Mouse (Mus musculus) spleen, postnatal 4 days (tissue): Measurements from ENCODE around the gene Fam181a.

Experiments used
- DNase-seq, 2 experiments: peaks; one replicate each; pipeline ENCODE4 v3.0.0; 2022; ENCODE audit warnings: low spot score in 2 of 2

Gene Fam181a

DNA sequence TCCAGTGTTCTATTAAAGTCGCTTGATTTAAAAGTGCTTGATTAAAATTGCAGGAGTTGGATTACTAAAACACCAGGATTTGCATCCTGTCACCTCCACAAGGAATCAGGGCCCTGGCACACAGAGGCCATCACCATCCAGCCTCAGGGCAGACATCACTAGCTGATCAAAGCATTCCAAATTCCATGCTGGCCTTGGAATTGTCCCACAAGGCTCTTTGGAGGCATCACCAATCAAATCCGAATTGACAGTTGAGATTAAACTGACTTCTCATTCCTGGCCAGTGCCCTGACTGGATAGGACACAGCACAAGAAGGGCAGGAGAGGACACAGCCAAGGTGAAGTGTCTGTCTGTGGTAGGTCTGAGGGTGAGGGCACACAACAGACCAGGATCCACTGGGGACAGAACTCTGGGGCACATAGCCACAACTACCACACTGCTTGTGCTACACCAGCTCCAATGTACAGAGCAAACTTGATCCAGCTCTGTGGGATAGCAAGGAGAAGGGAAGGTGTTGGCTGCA lies at the start of gene Fam181a:
Gene Fam181a, plus strand, starts transcription at position 232 of the 524 bp plus-strand sequence.
- DNase-seq: no peak

DNA sequence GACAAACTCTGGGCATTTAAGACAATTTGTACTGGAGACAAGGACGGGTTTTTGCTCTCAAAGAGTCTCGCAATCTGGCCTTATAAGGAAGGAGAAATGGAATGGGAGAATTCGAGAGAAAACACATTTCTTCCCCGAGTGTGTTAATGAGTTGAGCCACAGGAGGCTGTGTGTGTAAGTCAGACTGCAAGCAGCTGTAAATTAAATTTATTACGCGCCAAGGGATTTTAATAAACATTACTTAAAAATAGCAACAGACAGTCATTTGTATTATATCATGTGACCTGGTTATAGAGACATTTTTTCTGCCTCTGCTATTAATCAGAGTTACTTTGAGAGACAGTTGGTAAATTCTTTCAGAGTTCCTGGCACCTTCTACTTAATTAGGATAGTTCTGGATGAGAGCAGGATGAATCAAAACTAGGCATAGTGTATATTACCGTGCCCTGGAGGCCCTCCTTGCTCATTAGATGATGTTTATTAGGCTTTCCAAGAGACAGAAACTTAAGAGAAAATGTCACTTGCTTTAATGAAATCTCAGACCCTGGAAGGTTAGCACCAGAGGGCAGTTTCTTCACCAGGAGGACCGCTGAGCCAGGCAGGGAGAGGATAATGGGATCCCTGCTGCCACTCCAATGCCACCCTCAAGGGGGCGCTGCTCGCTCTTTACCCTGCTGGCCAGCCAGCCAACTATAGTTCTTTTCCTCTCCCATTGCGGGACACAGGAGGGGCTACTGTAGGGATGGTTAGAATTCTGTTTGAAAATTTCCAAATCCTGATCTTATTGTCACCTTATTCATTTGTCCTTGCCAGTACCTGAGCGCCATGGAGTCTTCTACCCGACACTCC lies 48.5 kb upstream of the Fam181a start:
- DNase-seq: peak in 1 of 2 experiments; percentile 71

- no peak for DNase-seq
Measured at GRCm38 (mm10) chr12:103266605-103267004, 44.2 kb upstream of the Fam181a start.

DNA sequence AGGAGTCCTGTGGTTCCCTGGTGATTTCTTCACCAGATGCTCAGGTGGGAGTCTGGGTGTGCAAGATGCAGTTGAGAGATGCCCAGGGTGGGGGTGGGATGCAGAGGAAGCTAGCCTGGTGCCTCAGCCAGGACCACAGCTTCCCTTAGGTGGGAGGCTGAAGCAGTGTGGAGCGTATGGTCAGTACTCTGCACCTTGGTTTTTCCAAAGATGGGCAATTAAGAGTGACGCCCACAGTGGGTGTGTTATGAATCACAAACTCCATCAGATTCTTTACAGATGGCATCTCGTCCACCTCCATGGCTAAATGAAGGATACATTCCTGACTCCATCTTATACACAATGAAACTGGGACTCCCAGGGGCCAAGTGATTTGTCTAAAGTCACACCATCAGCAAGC lies 38.6 kb upstream of the Fam181a start:
- no peak for DNase-seq

DNA sequence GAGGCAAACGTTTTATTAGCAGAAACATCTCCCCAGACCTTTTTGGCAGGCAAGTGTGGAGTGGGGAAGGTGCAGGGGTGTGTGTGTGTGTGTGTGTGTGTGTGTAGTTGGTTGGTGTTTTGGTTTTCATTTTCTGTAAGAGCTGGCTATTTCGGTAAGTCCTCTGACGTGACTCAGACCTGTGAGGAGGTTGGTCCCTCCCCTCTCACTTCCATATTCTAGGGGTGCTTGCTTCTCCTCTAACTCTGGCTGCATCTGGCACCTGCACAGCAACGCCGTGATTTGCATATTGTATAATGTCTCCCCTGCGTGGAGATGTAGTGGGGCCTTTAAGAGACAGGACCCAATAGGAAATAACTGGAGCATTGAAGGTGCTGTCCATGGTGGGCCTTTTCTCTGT lies 37.7 kb upstream of the Fam181a start:
- DNase-seq: peak in 1 of 2 experiments; percentile 18

- no peak for DNase-seq
Measured at GRCm38 (mm10) chr12:103273732-103274131, 37.0 kb upstream of the Fam181a start.

DNA sequence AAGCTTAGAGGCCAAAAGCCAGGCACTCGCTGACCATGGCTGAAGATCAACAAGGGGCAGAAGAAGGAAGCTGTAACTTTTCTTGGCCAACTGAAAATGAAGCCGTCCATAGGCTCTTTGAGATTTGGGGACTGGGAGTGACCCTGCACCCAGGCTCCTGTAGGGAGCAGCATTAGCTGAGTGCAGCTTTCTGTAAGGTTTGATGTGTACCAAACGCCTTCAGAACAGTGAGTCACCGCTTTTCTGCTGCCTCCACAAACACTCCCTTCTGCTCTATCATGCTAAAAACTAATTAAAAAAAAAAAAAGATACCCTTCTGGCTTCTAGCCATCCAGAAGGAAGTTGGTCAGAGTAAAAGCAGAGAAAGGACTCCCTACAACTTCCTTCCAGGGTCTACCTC lies 34.4 kb upstream of the Fam181a start:
- no peak for DNase-seq

- DNase-seq: no peak
Measured at GRCm38 (mm10) chr12:103281491-103281890, 29.3 kb upstream of the Fam181a start.

DNA sequence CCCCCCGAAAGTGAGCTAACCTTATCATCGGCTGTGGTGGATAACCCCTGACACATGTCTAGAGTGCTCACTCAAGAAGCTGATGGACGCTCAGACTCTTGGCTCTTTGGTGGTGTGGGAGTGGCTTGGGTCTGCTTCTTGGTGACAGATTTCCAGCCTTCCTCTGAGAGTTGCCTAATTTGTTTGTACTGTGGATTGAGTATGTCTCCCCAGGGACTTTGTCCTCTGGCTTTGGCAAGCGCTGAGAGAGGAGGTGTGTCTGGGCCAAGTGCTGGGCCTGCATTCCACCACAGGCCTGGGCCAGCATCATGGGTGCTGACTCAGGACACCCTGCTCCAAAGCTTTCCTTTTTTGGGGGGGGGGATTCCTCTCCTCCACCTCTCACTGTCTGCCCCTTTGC lies 28.9 kb upstream of the Fam181a start:
- no peak for DNase-seq

- no peak for DNase-seq
Measured at GRCm38 (mm10) chr12:103282936-103283335, 27.8 kb upstream of the Fam181a start.

- DNase-seq: no peak
Measured at GRCm38 (mm10) chr12:103283411-103283810, 27.4 kb upstream of the Fam181a start.

DNA sequence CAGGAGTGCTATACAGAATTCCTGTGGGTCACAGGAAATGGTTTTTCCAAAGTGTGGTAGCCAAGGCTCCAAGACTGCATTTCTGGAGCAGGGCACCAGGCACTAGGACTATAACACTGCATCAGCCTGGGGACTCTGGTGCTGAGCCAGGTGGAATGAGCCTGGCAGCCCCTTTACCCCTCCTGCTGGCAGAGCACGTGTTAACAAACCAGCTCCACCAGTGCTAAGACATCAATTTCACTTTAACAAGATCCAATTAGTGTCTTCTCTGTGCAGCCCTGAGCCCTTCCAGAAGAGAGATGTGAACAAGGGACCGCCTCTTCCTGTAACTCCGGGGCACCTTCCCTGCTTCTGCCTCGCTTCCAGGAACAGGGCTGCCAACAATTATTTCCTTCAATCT lies 23.5 kb upstream of the Fam181a start:
- DNase-seq: no peak

- no peak for DNase-seq
Measured at GRCm38 (mm10) chr12:103292366-103292765, 18.4 kb upstream of the Fam181a start.

DNA sequence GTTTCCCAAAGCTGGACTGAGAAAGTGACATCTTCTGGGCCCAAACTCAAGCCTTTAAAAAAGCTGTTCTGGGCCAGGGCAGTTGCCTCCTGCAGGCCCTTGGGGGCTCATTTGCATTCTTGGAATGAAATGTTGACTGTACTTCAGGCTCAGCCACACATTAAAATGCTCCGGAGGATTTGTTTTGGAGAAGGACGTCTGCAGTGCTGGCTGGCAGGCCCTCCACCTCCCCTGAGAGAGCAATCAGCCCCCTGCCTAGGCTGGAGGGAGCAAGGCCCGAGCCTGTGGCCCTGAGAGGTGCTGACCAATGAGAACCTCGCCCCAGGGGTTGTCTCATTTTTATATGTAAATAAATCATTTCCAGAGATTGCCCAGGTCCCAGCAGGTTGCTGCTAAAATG lies 14.5 kb upstream of the Fam181a start:
- DNase-seq: no peak

GRCm38 (mm10) chr12:103300493-103300892 lies 10.3 kb upstream of the Fam181a start:
- DNase-seq: no peak

- peak in 1 of 2 experiments; percentile 73 for DNase-seq
Measured at GRCm38 (mm10) chr12:103301645-103302044, 9.1 kb upstream of the Fam181a start.

DNA sequence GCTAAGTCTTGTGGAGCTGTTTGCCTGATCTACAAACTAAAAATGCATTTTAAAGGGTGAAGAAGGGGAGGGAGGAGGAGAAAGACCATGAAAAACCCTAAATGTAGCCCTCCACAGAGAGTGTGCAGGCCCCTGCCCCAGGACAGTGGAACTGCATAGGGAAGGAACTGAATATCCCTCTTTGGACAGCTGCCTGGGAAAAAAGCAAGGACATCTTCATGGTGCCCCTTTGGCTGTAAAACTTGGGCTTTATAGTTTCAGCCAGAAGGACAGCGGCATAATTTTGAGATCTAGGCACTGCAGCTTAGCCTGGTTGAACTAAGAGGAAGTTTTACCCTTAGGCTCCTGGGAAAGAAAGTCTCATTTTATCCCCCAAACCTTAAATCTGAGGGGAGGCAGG lies 7.8 kb upstream of the Fam181a start:
- no peak for DNase-seq

DNA sequence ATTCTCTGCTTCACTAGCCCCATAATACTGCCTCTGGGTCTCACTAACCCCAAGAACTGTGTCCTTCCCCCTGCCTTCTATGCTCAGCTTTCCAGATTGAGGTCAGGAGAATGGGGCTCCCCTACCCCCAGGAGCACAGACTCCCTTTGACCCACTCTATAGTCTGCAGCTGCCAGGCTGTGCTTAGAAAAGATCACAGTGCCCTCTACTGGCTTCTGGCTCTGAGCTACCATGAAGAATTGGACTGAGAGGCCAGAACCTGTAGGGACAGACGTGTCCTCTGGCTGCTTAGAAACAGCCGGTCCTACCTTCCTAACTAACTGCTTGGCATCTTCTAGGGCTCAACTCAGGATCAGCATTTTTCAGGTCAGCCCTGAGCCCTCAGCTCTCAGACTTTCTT lies 4.6 kb upstream of the Fam181a start:
- DNase-seq: no peak

DNA sequence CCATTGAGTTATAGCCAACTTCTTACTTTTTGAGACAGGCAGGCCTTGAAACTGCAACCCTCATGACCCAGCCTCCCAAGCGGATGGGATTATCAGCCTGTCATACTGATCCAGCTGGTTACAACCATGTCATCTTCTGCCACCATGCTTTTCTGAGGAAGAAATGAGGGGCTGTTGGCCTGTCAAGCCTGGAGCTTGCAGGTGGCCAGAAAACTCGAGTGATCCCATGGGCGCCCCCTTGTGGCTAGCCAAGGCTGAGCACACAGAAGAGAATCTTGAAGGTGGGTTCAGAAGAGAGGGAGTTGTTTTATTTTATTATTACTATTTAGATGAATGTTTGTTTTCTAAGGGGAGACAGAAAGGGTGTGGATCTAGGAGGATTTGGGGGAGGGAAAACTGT lies 4.1 kb upstream of the Fam181a start:
- DNase-seq: peak; percentile 38 to 81

GRCm38 (mm10) chr12:103311921-103312320 lies 1.1 kb downstream of the Fam181a start:
- no peak for DNase-seq

DNA sequence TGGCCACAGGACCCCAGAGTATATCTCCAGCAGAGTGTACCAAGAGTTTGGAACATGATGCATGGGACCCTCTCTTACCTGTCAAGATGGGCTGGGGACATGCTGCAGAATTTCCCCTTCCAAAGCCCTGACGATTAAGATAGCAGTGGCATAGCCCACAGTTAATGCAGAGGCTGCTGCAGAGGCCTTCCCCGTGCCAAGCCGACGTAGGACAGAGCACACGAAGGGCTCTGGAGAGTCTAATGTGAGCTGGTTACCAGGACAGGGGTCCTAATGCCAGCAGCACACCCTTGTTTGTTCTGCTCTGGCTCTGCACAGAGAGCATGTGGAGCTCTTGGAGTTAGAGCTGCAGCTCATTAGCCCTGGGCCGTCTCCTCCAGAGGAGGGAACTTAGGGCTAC lies 2.5 kb downstream of the Fam181a start:
- no peak for DNase-seq

DNA sequence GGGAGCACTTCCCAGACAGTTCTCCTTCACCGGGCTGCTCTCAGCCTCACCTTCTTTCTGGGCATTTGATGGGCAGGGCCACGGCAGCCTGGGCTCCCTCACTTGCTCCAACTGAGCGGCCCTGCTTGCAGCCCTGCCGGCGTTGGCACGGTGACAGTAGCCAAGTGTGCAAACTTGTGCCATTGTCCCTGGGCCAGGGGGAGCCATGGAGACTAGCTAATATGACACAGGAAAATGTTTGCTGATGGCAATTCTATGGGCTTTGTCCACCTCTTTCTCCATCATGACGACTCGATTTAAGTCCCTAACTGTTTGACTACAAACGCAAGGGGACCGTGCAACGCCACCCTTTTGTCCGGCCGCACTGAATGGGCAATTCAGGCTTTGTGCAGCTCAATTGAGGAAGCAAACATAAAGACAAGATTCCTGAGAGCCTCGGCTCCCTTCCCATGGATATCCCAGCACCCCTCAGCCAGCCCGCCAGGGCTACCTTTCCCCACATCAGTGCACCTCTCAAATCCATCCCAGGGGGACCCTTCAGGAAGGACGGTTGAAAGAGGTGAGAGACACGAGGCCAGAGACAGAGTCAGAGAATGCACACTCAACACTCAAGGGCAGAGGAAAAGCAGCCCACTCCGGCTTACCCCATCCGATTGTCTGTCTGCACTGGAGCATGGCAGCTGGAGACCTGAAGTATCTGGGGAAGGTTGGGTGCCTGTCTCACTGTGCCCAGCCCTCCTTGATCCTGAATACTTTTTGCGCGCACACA lies 3.3 kb downstream of the Fam181a start:
- no peak for DNase-seq
